8 mouse cellular contexts compared by ENCODE assay signal in the genomic region with DNA sequence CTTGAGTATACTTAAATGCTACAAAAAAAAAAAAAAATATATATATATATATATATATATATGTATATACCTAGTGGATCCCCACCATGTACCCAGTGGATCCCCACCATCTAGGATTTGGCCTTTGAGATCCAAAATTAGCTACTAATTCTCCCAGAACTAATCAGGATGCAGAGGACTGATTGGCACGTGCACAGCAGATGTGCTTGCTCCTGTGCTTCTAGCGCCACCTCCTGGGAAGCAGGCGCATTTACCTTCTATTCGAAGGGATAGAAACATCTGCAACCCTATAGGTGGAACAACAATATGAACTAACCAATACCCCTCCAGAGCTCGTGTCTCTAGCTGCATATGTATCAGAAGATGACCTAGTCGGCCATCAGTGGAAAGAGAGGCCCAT. TPM values are rescaled to one million over a fixed set of nuclear protein-coding genes. Genes with fewer than 3 reads are reported as not detected.
A peak's percentile ranks its signal among the peaks of the same experiment; 100 is the strongest.
DNase-seq lines count a peak whose midpoint lies in the region; ATAC-seq and TF ChIP-seq lines count a peak whose summit lies in the region.

No protein-coding gene starts in this region.

- no peaks in the 10 kb centered on the region for H3K9me3 ChIP-seq in hindbrain, embryonic 13.5 days

- no peak for ATAC-seq in Patski
- peak; percentile 87 for ATAC-seq in hindbrain, embryonic 13.5 days (ENCODE audit: low FRiP score)

- 0% methylated on average over 6 of the region's 6 CpGs for WGBS in hindbrain, embryonic 13.5 days

- CTCF ChIA-PET in Patski (lab: Charles Lee) = interaction anchor here (0.6 to 2.4 kb wide), 18 partner anchors 10 to 194 kb away, joined by 3 to 29 read pairs (median 4); no protein-coding TSS in a partner anchor

- no peak overlapping the region for H3K27ac ChIP-seq in hindbrain, embryonic 13.5 days

- POLR2A ChIA-PET in Patski (lab: Charles Lee) = no interaction called here

- H3K36me3 ChIP-seq in hindbrain, embryonic 13.5 days = no peaks in the 10 kb centered on the region

- in situ Hi-C loops in Patski (cut with MboI; ENCODE audit: low pct_unique_long_range_greater_than_20kb) = loop anchor here (5.0 to 25.0 kb wide), 3 partner anchors 133 to 518 kb away; no protein-coding TSS in a partner anchor

- no peak overlapping the region for H3K4me3 ChIP-seq in hindbrain, embryonic 13.5 days

- H3K27me3 ChIP-seq in Patski = no peaks in the 10 kb centered on the region
- no peaks in the 10 kb centered on the region for H3K27me3 ChIP-seq in hindbrain, embryonic 13.5 days

- H3K4me2 ChIP-seq in hindbrain, embryonic 13.5 days = no peak overlapping the region

- DNase-seq in Patski (ENCODE audit: low read depth, low spot score) = no peak
- peak; percentile 86 to 87 for DNase-seq in cerebellum, postnatal 14 days
- DNase-seq in frontal cortex, postnatal 25 days (ENCODE audit: low spot score in 2 of 2) = peak; percentile 55 to 57
- peak; percentile 73 to 81 for DNase-seq in layer of hippocampus, postnatal 10 days (ENCODE audit: low spot score in 2 of 2)
- peak; percentile 86 for DNase-seq in lung, postnatal 10 days
- DNase-seq in retina, embryonic 14.5 days (ENCODE audit: low spot score) = peak; percentile 83
- DNase-seq in thymus, postnatal 36 days = peak; percentile 63 to 68

- TF ChIP-seq CTCF in Patski (IDR thresholded peaks at IDR 0.05) = peak; percentile 96

- H3K9ac ChIP-seq in hindbrain, embryonic 13.5 days = no peak overlapping the region

- no peaks in the 10 kb centered on the region for H3K4me1 ChIP-seq in hindbrain, embryonic 13.5 days (replicated peaks)

RNA-seq across cellular contexts. Expression of a gene that starts 27.1 kb away (rescaled TPM):
- 192 TPM for polyA plus RNA-seq in Patski (2021)
- polyA plus RNA-seq in hindbrain, embryonic 13.5 days (2015; fragmentation: Nextera tagmentation; extraction: Ambion mirVana) = 480 and 495 TPM in 2 replicates
- total RNA-seq in layer of hippocampus, postnatal 10 days (2021) = 100 to 1,000 TPM; 122 to 141 TPM

RNA-seq across cellular contexts. Expression of a gene that starts 27.3 kb away (rescaled TPM):
- 0.14 TPM for polyA plus RNA-seq in Patski (2021)
- 0.17 and 0.18 TPM in 2 replicates for polyA plus RNA-seq in hindbrain, embryonic 13.5 days (2015; fragmentation: Nextera tagmentation; extraction: Ambion mirVana)
- under 1 TPM; 0.16 to 0.22 TPM for total RNA-seq in layer of hippocampus, postnatal 10 days (2021)

RNA-seq across cellular contexts. Expression of a gene that starts 44.3 kb away (rescaled TPM):
- 16.4 TPM for polyA plus RNA-seq in Patski (2021)
- 21.0 and 22.9 TPM in 2 replicates for polyA plus RNA-seq in hindbrain, embryonic 13.5 days (2015; fragmentation: Nextera tagmentation; extraction: Ambion mirVana)
- 1 to 10 TPM; 5.1 to 6.8 TPM for total RNA-seq in layer of hippocampus, postnatal 10 days (2021)

RNA-seq across cellular contexts. Expression of a gene that starts 52.7 kb away (rescaled TPM):
- 45.3 TPM for polyA plus RNA-seq in Patski (2021)
- polyA plus RNA-seq in hindbrain, embryonic 13.5 days (2015; fragmentation: Nextera tagmentation; extraction: Ambion mirVana) = 2.0 and 2.4 TPM in 2 replicates
- 1 to 10 TPM; 2.9 to 3.7 TPM for total RNA-seq in layer of hippocampus, postnatal 10 days (2021)
